ENCODE assay signal across 8 mouse cellular contexts in genomic region chr9:73162571-73163333, GRCm38 (mm10). TPM values are rescaled to one million over a fixed set of nuclear protein-coding genes. Genes with fewer than 3 reads are reported as not detected.
DNase-seq lines count a peak whose midpoint lies in the region; ATAC-seq and TF ChIP-seq lines count a peak whose summit lies in the region.

No protein-coding gene starts in this region.

- peak; percentile 45; the same call in 1 of the 2 replicates for ATAC-seq in G1E (ENCODE audit: extremely low read depth, insufficient number of reproducible peaks, low FRiP score, poor library complexity, severe bottlenecking)
- ATAC-seq in frontal cortex, adult (ENCODE audit: low TSS enrichment) = peak; percentile 89
- 0 out of 2 replicates have a peak, but pooled peaks have one; percentile 48 for ATAC-seq in hindbrain, embryonic 12.5 days (ENCODE audit: low FRiP score)

- 25% methylated on average over 26 of the region's 26 CpGs for WGBS in hindbrain, embryonic 12.5 days

- DNase-seq in G1E (ENCODE audit: low spot score) = peak; percentile 20
- peak; percentile 88 to 91 for DNase-seq in cerebellum, adult 18-20 months
- DNase-seq in layer of hippocampus, postnatal 14 days (ENCODE audit: low spot score in 2 of 2) = peak; percentile 77 to 89
- DNase-seq in lung, postnatal 10 days = peak; percentile 83
- peak; percentile 59 for DNase-seq in retina, adult 2 months (ENCODE audit: low read depth, low spot score)
- peak; percentile 79 for DNase-seq in thymus, postnatal 4 days

- H3K27ac ChIP-seq in hindbrain, embryonic 12.5 days = no peak overlapping the region

- H3K4me1 ChIP-seq in G1E (ENCODE audit: insufficient read depth, low read depth, low read length) = peaks cover 9% of the 10 kb centered on the region
- H3K4me1 ChIP-seq in hindbrain, embryonic 12.5 days = no peaks in the 10 kb centered on the region

- H3K9me3 ChIP-seq in G1E (replicated peaks) = peaks cover 4% of the 10 kb centered on the region
- H3K9me3 ChIP-seq in hindbrain, embryonic 12.5 days (replicated peaks) = no peaks in the 10 kb centered on the region

- peaks cover 3% of the 10 kb centered on the region; the same call in 1 of the 2 replicates for H3K27me3 ChIP-seq in G1E (ENCODE audit: insufficient read depth, low read length)
- H3K27me3 ChIP-seq in hindbrain, embryonic 12.5 days = 0 out of 2 replicates have a peak, but pooled peaks cover 3% of the 10 kb centered on the region

- H3K9ac ChIP-seq in hindbrain, embryonic 12.5 days = no peak overlapping the region

- peak; percentile 36; the same call in 1 of the 2 replicates for TF ChIP-seq CTCF in G1E (IDR thresholded peaks at IDR 0.05; ENCODE audit: low read depth, low read length)

- no peaks in the 10 kb centered on the region for H3K36me3 ChIP-seq in G1E (replicated peaks)
- H3K36me3 ChIP-seq in hindbrain, embryonic 12.5 days = no peaks in the 10 kb centered on the region

- peak overlapping the region; percentile 34 for H3K4me2 ChIP-seq in hindbrain, embryonic 12.5 days (replicated peaks)

- H3K4me3 ChIP-seq in G1E (ENCODE audit: low read depth, low read length) = no peak overlapping the region
- H3K4me3 ChIP-seq in hindbrain, embryonic 12.5 days = 0 out of 2 replicates have a peak overlapping the region, but pooled peaks have one; percentile 0

RNA-seq across cellular contexts. Expression of gene Rsl24d1, which starts 49.5 kb away (rescaled TPM):
- 105 and 123 TPM in 2 replicates for total RNA-seq in G1E (2014; fragmentation: Nextera tagmentation)
- 187 and 256 TPM in 2 replicates for total RNA-seq in G1E (2017)
- polyA plus RNA-seq in G1E (2012) = 10.0 and 35.4 TPM in 2 replicates
- 115 and 124 TPM in 2 replicates for polyA plus RNA-seq in hindbrain, embryonic 12.5 days (2016; fragmentation: Nextera tagmentation; extraction: Ambion mirVana)
- total RNA-seq in layer of hippocampus, postnatal 14 days (2021) = 10 to 100 TPM; 60.6 to 64.0 TPM

Comparison
In these comparisons a context has a peak if more than half of its experiments do, and no peak if none do; other contexts are left out.
1. DNase-seq: peak in every context shown above with its lines; median percentile 90 in cerebellum, adult 18-20 months; 83 in layer of hippocampus, postnatal 14 days; 83 in lung, postnatal 10 days; 79 in thymus, postnatal 4 days; 59 in retina, adult 2 months; 20 in G1E.